Mouse (Mus musculus) liver, embryonic 13.5 days (tissue): ENCODE results near the gene Mtmr12. TPM values are rescaled to one million over a fixed set of nuclear protein-coding genes. Genes with fewer than 3 reads are reported as not detected.
"Not testable (repeated sequence)": the region's sequence is repeated elsewhere in the genome, so short reads cannot be mapped to it uniquely, and the experiment has no call there.

Experiments used
- ATAC-seq: fragments of 200-750 bp; cut with Nextera tagmentation; 2 replicates; pipeline ENCODE4 v1.8.0; 2017; ENCODE audit warnings: low read depth, mild to moderate bottlenecking, moderate number of reproducible peaks, moderate library complexity
- DNase-seq: peaks from one replicate; pipeline ENCODE4 v3.0.0; 2022
- H3K27ac ChIP-seq: fragments of 300-500 bp; sonication (generic); 2 replicates; pipeline ENCODE4 v1.5.1; 2015; ENCODE audit warnings: moderate library complexity, mild to moderate bottlenecking, inconsistent platforms
- H3K27me3 ChIP-seq: fragments of 300-500 bp; sonication (generic); 2 replicates; pipeline ENCODE4 v1.6.1; 2015; ENCODE audit warnings: mild to moderate bottlenecking, inconsistent platforms
- H3K36me3 ChIP-seq: fragments of 300-500 bp; sonication (generic); 2 replicates; pipeline ENCODE4 v1.6.1; 2015; ENCODE audit warnings: mild to moderate bottlenecking, inconsistent platforms
- H3K4me1 ChIP-seq: fragments of 300-500 bp; sonication (generic); replicated peaks from 2 replicates; pipeline ENCODE4 v1.6.1; 2015; ENCODE audit warnings: inconsistent platforms
- H3K4me2 ChIP-seq: fragments of 300-500 bp; sonication (generic); 2 replicates; pipeline ENCODE4 v1.6.1; 2015; ENCODE audit warnings: inconsistent platforms, mild to moderate bottlenecking, moderate library complexity
- H3K4me3 ChIP-seq: fragments of 300-500 bp; sonication (generic); replicated peaks from 2 replicates; pipeline ENCODE4 v1.5.1; 2015; ENCODE audit warnings: mild to moderate bottlenecking, inconsistent platforms
- H3K9ac ChIP-seq: fragments of 300-500 bp; sonication (generic); 2 replicates; pipeline ENCODE4 v1.6.1; 2015; ENCODE audit warnings: mild to moderate bottlenecking, inconsistent platforms
- H3K9me3 ChIP-seq: fragments of 300-500 bp; sonication (generic); replicated peaks from 2 replicates; pipeline ENCODE4 v1.6.1; 2016; ENCODE audit warnings: inconsistent platforms
- WGBS: fragments of 180-500 bp; shearing (Covaris S2); methylation state at CpG from one replicate; pipeline ENCODE4 v1.1.7; 2015; ENCODE audit not compliant: insufficient replicate concordance; 5-methylcytosine and 5-hydroxymethylcytosine counted together
- polyA plus RNA-seq: library from polyadenylated mRNA; unstranded; fragments of >200 nt; fragmentation: Nextera tagmentation; extraction: Ambion mirVana; gene quantifications from 2 replicates; pipeline ENCODE4 v1.2.1, GENCODE M21; 2015

Gene Mtmr12
- polyA plus RNA-seq, 1 experiment from 2014 or later, result 6.3 TPM

GRCm38 (mm10) chr15:12215415-12215718 lies 10.5 kb downstream of the Mtmr12 start:
- Histone ChIP-seq H3K27ac (no peak overlapping the region), H3K4me1 (peaks cover 79% of the 10 kb centered on the region), H3K27me3 (no peaks in the 10 kb centered on the region), H3K4me3 (no peak overlapping the region), H3K9me3 (no peaks in the 10 kb centered on the region), H3K9ac (no peak overlapping the region), H3K36me3 (no peaks in the 10 kb centered on the region), H3K4me2 (no peak overlapping the region)
- 84% methylated on average over 5 of the region's 5 CpGs for WGBS
- no peak for ATAC-seq
- no peak for DNase-seq

DNA sequence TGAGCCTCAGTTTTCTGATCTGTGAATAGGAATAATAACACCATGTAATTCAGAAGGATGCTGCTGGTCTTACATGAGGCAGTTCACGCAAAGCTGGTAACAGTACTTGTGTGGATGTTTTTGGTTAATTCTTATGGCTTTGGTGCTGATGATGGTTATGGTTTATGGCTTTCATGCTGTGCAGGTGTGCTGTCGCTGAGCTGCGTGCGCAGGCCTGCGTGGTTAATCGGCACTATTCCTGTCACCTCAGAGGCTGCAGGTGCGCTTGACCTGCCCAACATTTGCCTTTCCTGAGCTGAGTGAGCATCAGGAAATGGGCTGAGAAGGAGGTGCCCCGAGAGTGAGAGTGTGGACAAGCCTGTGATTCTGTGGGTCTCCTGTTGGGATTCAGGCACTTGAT lies 11.3 kb downstream of the Mtmr12 start:
- DNase-seq, result no peak
- whole genome bisulfite sequencing, result 87% methylated on average over 8 of the region's 8 CpGs

GRCm38 (mm10) chr15:12216798-12217197 lies 12.0 kb downstream of the Mtmr12 start:
- peaks cover 79% of the 10 kb centered on the region for H3K4me1 ChIP-seq
- H3K36me3 ChIP-seq, result no peaks in the 10 kb centered on the region
- 24% methylated on average over 13 of the region's 13 CpGs for WGBS

More for the DNA sequence above, 11.3 kb downstream of the Mtmr12 start:
- Histone ChIP-seq H3K4me3 (no peak overlapping the region), H3K4me2 (no peak overlapping the region), H3K9ac (no peak overlapping the region), H3K4me1 (peaks cover 79% of the 10 kb centered on the region), H3K27me3 (no peaks in the 10 kb centered on the region), H3K9me3 (no peaks in the 10 kb centered on the region), H3K36me3 (no peaks in the 10 kb centered on the region), H3K27ac (no peak overlapping the region)
- no peak for ATAC-seq

DNA sequence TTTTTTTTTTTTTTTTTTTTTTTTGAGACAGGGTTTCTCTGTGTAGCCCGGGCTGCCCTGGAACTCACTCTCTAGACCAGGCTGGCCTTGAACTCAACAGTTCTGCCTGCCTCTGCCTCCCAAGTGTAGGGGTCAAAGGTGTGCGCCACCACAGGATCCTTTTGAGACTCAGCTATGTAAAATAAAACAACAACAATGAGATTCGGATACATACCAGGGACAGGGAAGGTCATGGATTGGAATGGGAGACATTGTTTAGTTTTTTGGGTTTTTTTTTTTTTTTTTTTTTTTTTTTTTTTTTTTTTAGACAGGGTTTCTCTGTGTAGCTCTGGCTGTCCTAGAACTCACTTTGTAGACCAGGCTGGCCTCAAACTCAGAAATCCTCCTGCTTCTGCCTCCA lies 12.5 kb downstream of the Mtmr12 start:
- ATAC-seq, H3K36me3 ChIP-seq, H3K27me3 ChIP-seq, DNase-seq, H3K4me3 ChIP-seq, H3K9ac ChIP-seq, H3K4me2 ChIP-seq, H3K27ac ChIP-seq, H3K9me3 ChIP-seq: not testable (repeated sequence)
- peaks cover 80% of the 10 kb centered on the region for H3K4me1 ChIP-seq
- WGBS, result 67% methylated on average over 3 of the region's 3 CpGs

More at GRCm38 (mm10) chr15:12216798-12217197, 12.0 kb downstream of the Mtmr12 start:
- no peaks in the 10 kb centered on the region for H3K27me3 ChIP-seq
- peak overlapping the region; percentile 11; the same call in 1 of the 2 replicates for H3K4me2 ChIP-seq
- H3K27ac ChIP-seq, result no peak overlapping the region
- H3K9ac ChIP-seq, result no peak overlapping the region
- no peak overlapping the region for H3K4me3 ChIP-seq
- no peak for ATAC-seq
- no peaks in the 10 kb centered on the region for H3K9me3 ChIP-seq
- no peak for DNase-seq

- no peak overlapping the region for H3K9ac ChIP-seq
- no peaks in the 10 kb centered on the region for H3K36me3 ChIP-seq
- H3K4me3 ChIP-seq, result no peak overlapping the region
- DNase-seq (no peak), ATAC-seq (0 out of 2 replicates have a peak, but pooled peaks have one; percentile 11)
- 68% methylated on average over 5 of the region's 5 CpGs for WGBS
- H3K4me1 ChIP-seq, result peaks cover 84% of the 10 kb centered on the region
- no peak overlapping the region for H3K27ac ChIP-seq
- H3K4me2 ChIP-seq, result no peak overlapping the region
- no peaks in the 10 kb centered on the region for H3K9me3 ChIP-seq
- H3K27me3 ChIP-seq, result no peaks in the 10 kb centered on the region
These were observed 13.0 kb downstream of the Mtmr12 start for GRCm38 (mm10) chr15:12217849-12218248.

DNA sequence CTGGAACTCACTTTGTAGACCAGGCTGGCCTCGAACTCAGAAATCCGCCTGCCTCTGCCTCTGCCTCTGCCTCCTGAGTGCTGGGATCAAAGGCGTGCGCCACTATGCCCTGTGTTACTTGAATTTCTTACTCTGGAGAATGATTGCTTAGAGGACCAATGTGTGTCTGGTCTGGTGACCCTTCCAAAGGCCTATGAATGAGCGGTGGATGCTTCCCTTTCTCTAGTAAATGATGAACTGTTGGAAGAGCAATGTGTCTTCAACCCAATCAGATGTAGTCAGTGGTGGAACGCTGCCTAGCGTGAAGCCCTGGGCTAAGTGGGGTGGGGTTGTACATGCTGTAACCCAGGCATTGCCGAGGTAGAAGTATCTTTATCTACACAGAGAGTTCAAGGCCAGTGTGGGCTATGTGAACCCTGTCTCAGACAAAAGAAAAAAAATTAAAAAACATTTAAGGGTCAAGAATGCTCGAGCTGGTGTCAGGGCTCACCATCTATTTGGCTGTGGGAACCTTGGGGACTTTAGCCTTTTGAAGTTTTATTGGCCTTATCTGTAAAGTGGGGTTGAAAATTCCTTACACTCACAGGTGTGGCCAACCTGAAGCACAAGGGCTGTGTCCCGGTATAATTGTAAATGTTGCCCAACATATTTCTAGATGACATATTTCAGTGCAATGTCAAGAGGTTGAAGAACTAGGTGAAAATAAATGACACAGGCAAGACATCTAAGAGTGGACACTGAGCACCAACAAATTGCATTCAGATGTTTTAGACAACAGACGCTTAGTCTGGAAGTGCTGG lies 14.0 kb downstream of the Mtmr12 start:
- DNase-seq, result no peak
- H3K27ac ChIP-seq, result no peak overlapping the region
- no peak overlapping the region for H3K4me2 ChIP-seq
- H3K4me1 ChIP-seq, result peaks cover 87% of the 10 kb centered on the region
- no peaks in the 10 kb centered on the region for H3K9me3 ChIP-seq
- H3K27me3 ChIP-seq, result no peaks in the 10 kb centered on the region
- H3K36me3 ChIP-seq, result no peaks in the 10 kb centered on the region
- WGBS, result 69% methylated on average over 11 of the region's 11 CpGs
- H3K9ac ChIP-seq, result no peak overlapping the region
- ATAC-seq, result no peak
- H3K4me3 ChIP-seq, result no peak overlapping the region

- ATAC-seq (peak; percentile 11; the same call in 1 of the 2 replicates), DNase-seq (no peak)
- H3K9me3 ChIP-seq, result no peaks in the 10 kb centered on the region
- no peak overlapping the region for H3K4me2 ChIP-seq
- H3K9ac ChIP-seq, result no peak overlapping the region
- 81% methylated on average over 13 of the region's 13 CpGs for WGBS
- H3K27ac ChIP-seq, result no peak overlapping the region
- H3K36me3 ChIP-seq, result no peaks in the 10 kb centered on the region
- peaks cover 89% of the 10 kb centered on the region for H3K4me1 ChIP-seq
- no peak overlapping the region for H3K4me3 ChIP-seq
- no peaks in the 10 kb centered on the region for H3K27me3 ChIP-seq
These were observed 16.3 kb downstream of the Mtmr12 start for GRCm38 (mm10) chr15:12221131-12221530.

- no peak overlapping the region for H3K27ac ChIP-seq
- DNase-seq (no peak), ATAC-seq (no peak)
- no peaks in the 10 kb centered on the region for H3K9me3 ChIP-seq
- WGBS, result 52% methylated on average over 8 of the region's 8 CpGs
- no peak overlapping the region for H3K4me3 ChIP-seq
- H3K36me3 ChIP-seq, result no peaks in the 10 kb centered on the region
- no peak overlapping the region for H3K4me2 ChIP-seq
- H3K9ac ChIP-seq, result no peak overlapping the region
- no peaks in the 10 kb centered on the region for H3K27me3 ChIP-seq
- peaks cover 94% of the 10 kb centered on the region for H3K4me1 ChIP-seq
These were observed 17.9 kb downstream of the Mtmr12 start for GRCm38 (mm10) chr15:12222564-12223302.

- no peak overlapping the region for H3K9ac ChIP-seq
- no peaks in the 10 kb centered on the region for H3K27me3 ChIP-seq
- DNase-seq, result no peak
- peaks cover 96% of the 10 kb centered on the region for H3K4me1 ChIP-seq
- no peak for ATAC-seq
- H3K36me3 ChIP-seq, result no peaks in the 10 kb centered on the region
- H3K4me3 ChIP-seq, result no peak overlapping the region
- WGBS, result 79% methylated on average over 6 of the region's 6 CpGs
- H3K4me2 ChIP-seq, result no peak overlapping the region
- H3K27ac ChIP-seq, result no peak overlapping the region
- no peaks in the 10 kb centered on the region for H3K9me3 ChIP-seq
These were observed 18.6 kb downstream of the Mtmr12 start for GRCm38 (mm10) chr15:12223393-12223792.

GRCm38 (mm10) chr15:12224239-12224638 lies 19.4 kb downstream of the Mtmr12 start:
- Histone ChIP-seq H3K9ac (no peak overlapping the region), H3K9me3 (no peaks in the 10 kb centered on the region), H3K27me3 (no peaks in the 10 kb centered on the region), H3K4me2 (no peak overlapping the region), H3K27ac (no peak overlapping the region), H3K4me3 (no peak overlapping the region), H3K4me1 (peaks cover 94% of the 10 kb centered on the region), H3K36me3 (no peaks in the 10 kb centered on the region)
- no peak for DNase-seq
- no peak for ATAC-seq
- WGBS, result 88% methylated on average over 2 of the region's 2 CpGs

DNA sequence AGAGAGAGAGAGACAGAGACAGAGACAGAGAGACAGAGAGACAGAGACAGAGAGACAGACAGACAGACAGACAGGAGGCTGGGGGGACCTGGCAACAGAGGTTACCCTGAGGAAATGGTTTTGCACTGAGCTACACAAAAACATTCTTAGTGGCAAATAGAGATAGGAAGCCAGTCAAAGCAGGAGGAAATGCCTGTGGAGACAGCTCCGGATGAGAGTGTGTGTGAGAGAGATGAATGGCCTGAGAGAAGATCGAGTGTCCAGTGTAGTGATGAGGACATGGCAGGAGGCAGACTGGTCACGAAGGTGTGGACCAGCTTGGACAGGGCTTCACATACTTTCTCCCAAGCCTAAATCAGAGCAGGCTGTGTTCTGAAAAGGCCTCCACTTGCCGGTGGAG lies 20.2 kb downstream of the Mtmr12 start:
- Histone ChIP-seq H3K9me3 (no peaks in the 10 kb centered on the region), H3K9ac (no peak overlapping the region), H3K27me3 (no peaks in the 10 kb centered on the region), H3K4me3 (no peak overlapping the region), H3K4me1 (peaks cover 95% of the 10 kb centered on the region), H3K27ac (0 out of 2 replicates have a peak overlapping the region, but pooled peaks have one; percentile 10), H3K36me3 (no peaks in the 10 kb centered on the region), H3K4me2 (no peak overlapping the region)
- no peak for DNase-seq
- WGBS, result 19% methylated on average over 4 of the region's 4 CpGs
- ATAC-seq, result no peak
